Mouse (Mus musculus): ENCODE results near the gene Gnptg.
A peak's percentile ranks its signal among the peaks of the same experiment; 100 is the strongest.
"Not testable (repeated sequence)": the region's sequence is repeated elsewhere in the genome, so short reads cannot be mapped to it uniquely, and the experiment has no call there.

Gnptg gene

GRCm38 (mm10) chr17:25243131-25243780, 3.3 kb upstream of the Gnptg start:
- DNase-seq (ENCODE audit: low read depth): peak; percentile 31

- no peak for DNase-seq (ENCODE audit: low read depth)
These were observed 4.3 kb downstream of the Gnptg start for GRCm38 (mm10) chr17:25235635-25236034.

DNA sequence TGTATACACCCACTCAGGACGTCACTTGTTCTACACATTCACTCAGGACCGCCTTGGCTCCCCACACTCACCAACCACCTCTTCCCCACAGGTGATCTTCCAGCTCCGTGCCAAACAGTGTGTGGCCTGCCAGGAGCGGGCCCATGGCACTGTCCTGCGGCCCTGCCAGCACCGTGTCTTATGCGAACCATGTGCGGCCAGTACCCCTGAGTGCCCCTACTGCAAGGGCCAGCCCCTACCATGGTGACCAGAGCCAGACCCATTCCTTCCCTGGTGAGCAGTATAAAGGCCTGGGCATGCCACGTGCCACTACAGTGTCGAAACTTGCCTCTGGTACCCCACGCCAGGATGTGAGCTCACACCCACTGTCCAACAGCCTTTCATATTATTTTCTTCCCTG, 8.3 kb downstream of the Gnptg start:
- DNase-seq (ENCODE audit: low read depth): not testable (repeated sequence)

DNA sequence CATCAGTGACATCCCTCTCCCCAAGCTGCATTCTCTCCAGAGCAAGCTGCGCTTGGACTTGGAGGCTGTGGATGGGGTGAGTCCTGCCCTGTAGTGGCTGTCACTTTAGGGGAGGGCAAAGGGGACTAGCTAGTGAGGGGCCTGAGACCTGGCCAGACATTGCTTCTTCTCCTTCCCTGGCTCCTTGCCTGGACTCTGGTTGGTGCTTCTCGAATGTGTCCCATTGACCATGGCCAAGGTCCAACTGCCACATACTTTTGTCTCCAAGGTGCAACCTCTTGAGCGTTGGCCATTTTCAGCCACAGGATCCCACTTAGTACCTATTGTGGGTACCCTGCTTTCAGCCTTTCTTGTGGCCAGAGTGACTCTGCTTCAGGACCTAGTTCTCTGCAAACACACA, 9.2 kb downstream of the Gnptg start:
- DNase-seq (ENCODE audit: low read depth): no peak

GRCm38 (mm10) chr17:25230014-25230655, 9.8 kb downstream of the Gnptg start:
- DNase-seq (ENCODE audit: low read depth): not testable (repeated sequence)

DNA sequence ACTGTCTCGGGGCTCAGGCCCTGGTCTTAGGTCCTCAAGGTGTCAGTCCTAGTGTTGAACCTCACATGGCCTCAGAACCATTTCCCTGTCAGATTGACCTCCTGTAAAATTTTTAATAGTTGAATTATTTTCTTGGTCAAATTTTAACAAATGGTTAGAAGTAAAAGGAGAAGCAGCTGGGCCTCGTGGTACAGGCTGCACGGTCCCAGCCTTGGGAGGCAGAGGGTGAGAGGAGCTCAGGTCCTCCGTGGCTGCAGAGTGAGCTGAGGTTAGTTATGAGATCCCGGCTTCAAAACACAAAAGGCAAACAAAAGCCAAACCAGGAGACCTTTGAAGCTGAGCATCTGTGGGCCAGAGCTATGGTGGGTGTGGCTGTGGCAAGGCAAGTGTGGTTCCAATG, 11.9 kb downstream of the Gnptg start:
- DNase-seq (ENCODE audit: low read depth): no peak

- DNase-seq (ENCODE audit: low read depth): no peak
These were observed 14.3 kb downstream of the Gnptg start for GRCm38 (mm10) chr17:25225659-25226058.

GRCm38 (mm10) chr17:25224586-25225222, 15.2 kb downstream of the Gnptg start:
- DNase-seq (ENCODE audit: low read depth): no peak

DNA sequence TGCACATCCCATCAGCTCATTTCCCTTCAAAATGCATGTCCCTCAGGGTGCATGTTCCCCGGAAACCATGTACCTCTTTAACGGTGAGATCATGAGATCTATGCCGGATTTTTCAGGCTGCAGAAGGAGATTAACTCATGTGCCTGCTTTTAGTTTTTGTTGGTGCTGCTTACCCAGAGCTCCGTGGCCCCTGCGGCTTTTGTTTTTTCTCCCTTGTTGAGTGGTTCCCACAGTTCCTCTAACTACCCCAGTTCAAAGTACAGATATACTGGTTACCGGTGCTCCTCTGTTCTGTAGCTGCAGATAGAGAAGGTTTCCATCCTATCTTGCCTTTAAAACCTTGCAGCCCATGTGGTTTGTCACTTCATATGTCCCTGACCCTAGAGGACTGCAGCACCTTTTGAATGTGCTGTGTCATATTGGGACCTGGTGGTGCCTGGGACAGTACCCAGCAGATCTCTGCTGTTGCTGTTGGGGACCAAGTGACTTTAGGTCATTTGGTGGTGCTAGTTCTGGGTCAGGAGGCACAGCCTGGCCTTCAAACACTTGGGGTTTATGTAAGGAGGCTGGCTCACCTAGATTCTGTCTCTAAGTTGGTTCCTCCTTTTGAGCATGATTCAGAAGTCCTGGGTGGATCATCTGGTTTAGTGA, 16.8 kb downstream of the Gnptg start:
- peak; percentile 9 for DNase-seq (ENCODE audit: low read depth)

- not testable (repeated sequence) for DNase-seq (ENCODE audit: low read depth)
These were observed 17.4 kb downstream of the Gnptg start for GRCm38 (mm10) chr17:25222504-25222940.

DNA sequence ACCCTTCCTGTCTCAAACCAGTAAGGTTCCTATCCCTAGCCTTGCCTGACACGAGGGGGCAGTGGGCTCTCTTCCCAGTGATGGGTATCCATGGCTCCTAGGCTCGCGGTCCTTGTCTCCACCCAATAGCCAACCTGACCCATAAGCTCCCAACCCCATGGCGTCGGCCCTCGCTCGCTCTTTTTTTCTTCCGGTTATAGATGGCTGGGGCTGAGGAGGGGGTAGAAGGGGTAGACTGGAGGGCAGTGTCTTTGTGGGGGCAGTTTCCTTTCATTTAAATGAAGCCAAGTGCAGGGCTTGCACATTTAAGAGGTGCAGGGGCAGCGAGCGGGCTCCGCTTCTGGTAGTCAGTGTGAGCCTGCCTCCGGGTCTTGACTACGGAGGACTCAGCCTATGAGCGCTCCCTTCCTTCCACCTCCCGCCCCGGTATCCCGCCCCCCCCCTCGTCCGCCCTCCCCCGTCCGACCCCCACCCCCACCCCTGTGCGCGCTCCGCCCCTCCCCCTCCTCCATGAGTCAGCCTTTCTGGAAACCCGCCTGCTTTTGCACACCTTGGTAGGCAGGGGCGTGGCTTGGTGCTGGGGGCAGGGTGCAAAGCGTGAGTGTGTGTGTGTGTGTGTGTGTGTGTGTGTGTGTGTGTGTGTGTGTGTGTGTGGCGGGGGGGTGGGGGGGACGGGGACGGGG, 18.0 kb downstream of the Gnptg start:
- peak; percentile 80 for DNase-seq (ENCODE audit: low read depth)

DNA sequence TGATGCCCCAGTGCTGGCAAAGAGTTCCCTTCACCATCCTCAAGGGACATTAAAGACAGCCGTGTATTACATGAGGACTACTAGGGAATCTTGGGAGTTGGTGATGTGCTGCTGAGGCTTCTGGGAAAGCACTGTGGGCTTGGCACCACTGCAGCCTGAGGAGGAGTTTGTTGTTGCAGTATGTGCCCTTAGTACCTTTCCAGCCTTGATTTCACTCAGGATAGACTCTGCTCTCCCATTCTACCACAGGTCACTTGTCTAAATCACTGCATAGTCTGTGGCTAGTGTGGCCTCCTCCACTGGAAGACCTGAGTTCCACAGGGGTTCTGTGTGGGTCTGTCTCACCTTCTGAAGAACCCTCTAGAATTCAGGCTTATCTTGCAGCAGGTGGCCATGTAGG, 19.2 kb downstream of the Gnptg start:
- no peak for DNase-seq (ENCODE audit: low read depth)

DNA sequence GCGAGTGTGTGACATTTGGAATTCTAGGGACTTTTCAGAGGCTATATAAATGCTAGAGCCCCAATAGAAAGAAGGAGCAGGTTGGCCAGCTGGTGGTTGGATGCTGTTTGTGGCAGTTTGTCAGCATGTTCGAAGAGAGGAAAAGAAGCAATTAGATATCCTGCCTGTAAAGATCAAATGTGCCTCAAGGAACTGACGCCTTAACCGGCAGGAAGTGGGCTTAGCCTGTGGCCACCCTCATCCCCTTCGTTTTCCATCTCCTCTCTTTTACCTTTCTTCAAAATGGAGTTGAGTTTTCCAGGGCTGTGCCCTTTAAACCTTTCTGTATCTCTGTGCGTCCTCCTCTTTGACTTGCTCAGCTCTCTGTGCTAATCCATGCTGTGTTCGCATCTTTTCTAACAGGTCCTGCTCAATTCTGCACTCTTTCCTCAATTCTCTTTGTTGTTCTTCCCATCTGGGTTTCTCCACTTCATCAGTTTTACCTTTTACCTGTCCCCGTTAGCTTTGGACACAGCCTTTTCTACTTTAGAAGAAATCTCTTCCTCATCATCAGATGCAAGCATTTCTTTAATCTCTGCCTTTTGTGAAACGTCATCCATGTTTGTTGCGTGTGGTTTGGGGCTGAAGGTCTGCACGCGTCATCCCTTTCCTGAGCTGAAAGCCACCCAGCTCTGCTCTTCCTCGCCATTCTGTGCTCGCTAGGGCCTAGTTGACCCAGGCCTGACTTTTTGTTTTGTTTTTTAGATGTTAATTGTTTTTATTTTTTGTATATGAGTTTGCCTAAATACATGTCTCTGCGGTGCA, 20.2 kb downstream of the Gnptg start:
- no peak for DNase-seq (ENCODE audit: low read depth)

DNA sequence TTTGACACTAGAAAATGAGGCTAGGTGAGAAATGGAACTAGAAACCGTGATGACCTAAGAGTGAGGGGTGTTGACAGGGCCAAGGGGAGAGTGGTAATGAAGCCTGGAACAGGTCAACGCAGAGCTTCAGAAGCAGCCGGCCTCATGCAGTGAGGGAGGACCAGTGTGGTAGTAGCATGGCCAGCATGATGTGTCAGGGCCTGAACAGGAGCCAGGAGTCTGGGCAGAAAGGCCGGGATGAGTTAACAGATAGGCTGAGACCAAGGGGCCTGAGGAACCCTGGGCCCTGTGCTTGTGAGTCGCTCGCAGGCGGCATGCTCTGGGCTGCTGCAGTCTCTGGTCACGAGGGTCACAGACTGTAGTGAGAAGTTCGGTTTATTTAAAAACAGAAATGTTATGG, 21.0 kb downstream of the Gnptg start:
- DNase-seq (ENCODE audit: low read depth): peak; percentile 56

- no peak for DNase-seq (ENCODE audit: low read depth)
These were observed 24.5 kb downstream of the Gnptg start for GRCm38 (mm10) chr17:25215431-25215830.

DNA sequence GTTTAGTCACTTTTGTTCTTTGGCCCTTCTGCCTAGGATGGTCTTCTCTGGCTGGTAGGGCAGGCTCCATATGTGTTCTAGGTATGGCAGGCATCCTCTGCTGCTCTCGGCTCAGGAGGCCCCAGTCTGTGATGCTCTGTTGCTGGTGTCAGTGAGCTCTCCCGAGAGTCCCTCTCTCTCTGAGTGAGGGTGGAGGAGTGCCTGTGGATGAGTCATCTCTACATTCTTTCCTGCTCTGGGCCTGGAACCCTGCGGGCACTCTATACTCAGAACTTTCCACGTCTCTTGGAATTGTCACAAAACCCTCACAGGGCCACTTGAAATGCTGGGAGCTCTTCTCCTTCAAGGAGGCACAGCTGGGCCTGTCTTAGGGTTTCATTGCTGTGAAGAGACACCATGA, 28.2 kb downstream of the Gnptg start:
- DNase-seq (ENCODE audit: low read depth): peak; percentile 64

DNA sequence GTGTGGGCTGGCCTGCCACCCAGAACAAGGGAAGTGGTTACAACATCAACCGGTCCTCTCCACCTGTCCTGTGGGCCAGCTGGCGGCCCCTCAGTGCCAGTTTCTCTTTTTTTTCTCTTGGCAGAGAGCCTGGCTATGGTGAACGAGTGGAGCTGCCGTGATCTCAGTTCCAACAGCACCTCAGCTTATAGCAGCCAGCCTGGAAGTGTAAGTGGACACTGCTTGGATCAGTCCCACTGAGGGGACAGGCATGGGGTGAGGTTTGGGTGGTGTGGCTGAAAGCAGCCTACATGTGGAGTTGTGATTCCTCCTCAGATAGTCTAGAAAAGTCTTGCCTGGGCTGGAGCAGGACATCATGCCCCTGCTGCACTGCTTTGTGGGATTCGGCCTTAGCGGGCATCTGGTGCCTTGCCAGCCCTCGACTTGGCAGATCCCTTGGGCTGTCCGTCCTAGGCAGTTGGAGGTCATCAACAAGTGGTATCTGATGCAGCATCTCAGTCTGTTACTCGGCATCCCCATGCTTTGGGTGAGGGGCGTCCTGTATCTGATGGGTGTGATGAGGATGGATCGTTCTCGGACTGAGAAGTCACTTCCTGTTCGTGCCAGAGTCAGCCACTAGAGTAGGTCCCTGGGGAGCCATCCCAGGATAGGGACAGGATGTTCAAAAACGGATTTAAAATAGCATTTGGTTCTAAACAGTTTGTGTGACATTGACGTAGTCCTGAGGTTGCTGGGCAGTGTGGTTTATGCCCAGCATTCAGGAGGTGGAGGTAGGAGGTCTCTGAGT, 29.1 kb downstream of the Gnptg start:
- DNase-seq (ENCODE audit: low read depth): no peak

DNA sequence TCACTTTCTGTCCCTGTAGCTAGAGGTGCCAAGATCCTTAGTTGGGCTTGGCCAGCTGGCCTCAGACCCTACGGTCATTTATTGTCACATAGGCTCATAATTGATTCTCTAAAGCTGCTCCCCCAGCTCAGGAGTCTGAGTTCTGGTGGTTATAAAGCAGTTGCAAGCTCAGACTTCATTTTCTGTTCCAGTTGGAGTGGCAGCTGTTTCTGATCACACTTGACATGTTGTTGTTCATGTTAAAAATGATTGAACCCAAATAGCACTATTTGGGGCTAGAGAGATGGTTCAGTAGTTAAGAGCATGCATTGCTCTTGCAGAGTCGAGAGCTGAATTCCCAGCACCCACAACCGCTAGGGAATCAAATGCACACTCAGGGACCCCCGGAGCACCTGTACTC, 29.9 kb downstream of the Gnptg start:
- no peak for DNase-seq (ENCODE audit: low read depth)

- DNase-seq (ENCODE audit: low read depth): no peak
These were observed 37.5 kb downstream of the Gnptg start for GRCm38 (mm10) chr17:25202401-25202800.

DNA sequence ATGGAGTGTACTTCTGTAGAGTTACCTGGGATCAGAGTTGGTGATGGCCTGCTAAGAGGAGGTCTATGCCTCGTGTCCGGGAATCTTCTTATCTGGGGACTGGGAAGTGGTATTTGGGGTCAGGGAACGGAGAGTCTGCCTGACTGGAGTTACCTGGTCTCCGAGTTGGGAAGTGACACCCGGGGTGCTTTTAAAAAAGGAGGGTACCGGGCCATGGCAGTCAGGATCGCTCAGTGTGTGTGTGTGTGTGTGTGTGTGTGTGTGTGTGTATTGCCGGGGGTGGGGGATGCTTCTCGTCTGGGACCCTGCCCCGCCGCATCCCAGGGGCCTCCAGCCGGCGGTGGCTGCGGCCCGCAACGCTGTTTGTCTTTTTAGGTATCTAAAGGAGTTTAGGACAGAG, 50.8 kb downstream of the Gnptg start:
- DNase-seq (ENCODE audit: low read depth): no peak
